Mouse (Mus musculus) midbrain, embryonic 16.5 days (tissue): ENCODE results near the gene Lmntd1. TPM values are rescaled to one million over a fixed set of nuclear protein-coding genes. Genes with fewer than 3 reads are reported as not detected.
A peak's percentile ranks its signal among the peaks of the same experiment; 100 is the strongest.
"Not testable (repeated sequence)": the region's sequence is repeated elsewhere in the genome, so short reads cannot be mapped to it uniquely, and the experiment has no call there.

Source experiments
- ATAC-seq: fragments of 200-750 bp; cut with Nextera tagmentation; 2 replicates; pipeline ENCODE4 v1.8.0; 2017; ENCODE audit warnings: moderate TSS enrichment
- H3K27ac ChIP-seq: fragments of 300-500 bp; sonication (generic); 2 replicates; pipeline ENCODE4 v1.5.1; 2014; ENCODE audit warnings: mild to moderate bottlenecking, low read length, mixed read lengths
- H3K27me3 ChIP-seq: fragments of 300-500 bp; sonication (generic); 2 replicates; pipeline ENCODE4 v1.6.1; 2014; ENCODE audit warnings: low read depth, low read length, mixed read lengths; ENCODE audit not compliant: control insufficient read depth, insufficient read depth
- H3K36me3 ChIP-seq: fragments of 300-500 bp; sonication (generic); 2 replicates; pipeline ENCODE4 v1.6.1; 2014; ENCODE audit warnings: mild to moderate bottlenecking, low read length, moderate library complexity, mixed read lengths; ENCODE audit not compliant: control insufficient read depth, insufficient read depth
- H3K4me1 ChIP-seq: fragments of 300-500 bp; sonication (generic); 2 replicates; pipeline ENCODE4 v1.6.1; 2014; ENCODE audit warnings: mild to moderate bottlenecking, low read length, mixed read lengths; ENCODE audit not compliant: control insufficient read depth, insufficient read depth
- H3K4me2 ChIP-seq: fragments of 300-500 bp; sonication (generic); 2 replicates; pipeline ENCODE4 v1.6.1; 2014; ENCODE audit warnings: mild to moderate bottlenecking, low read length, mixed read lengths
- H3K4me3 ChIP-seq: fragments of 300-500 bp; sonication (generic); 2 replicates; pipeline ENCODE4 v1.5.1; 2014; ENCODE audit warnings: low read depth, mild to moderate bottlenecking, low read length, moderate library complexity, mixed read lengths
- H3K9ac ChIP-seq: fragments of 300-500 bp; sonication (generic); 2 replicates; pipeline ENCODE4 v1.6.1; 2014; ENCODE audit warnings: low read depth, low read length, mixed read lengths
- H3K9me3 ChIP-seq: fragments of 300-500 bp; sonication (generic); replicated peaks from 2 replicates; pipeline ENCODE4 v1.6.1; 2014; ENCODE audit warnings: mild to moderate bottlenecking, low read length, mixed read lengths; ENCODE audit not compliant: control insufficient read depth, poor library complexity, severe bottlenecking
- WGBS: fragments of 180-500 bp; shearing (Covaris S2); extraction: QIAGEN DNeasy Blood & Tissue Kit; methylation state at CpG from one replicate; pipeline ENCODE4 v1.1.7; 2014; 5-methylcytosine and 5-hydroxymethylcytosine counted together
- polyA plus RNA-seq: library from polyadenylated mRNA; unstranded; fragments of >200 nt; fragmentation: Nextera tagmentation; extraction: Ambion mirVana; gene quantifications from 2 replicates; pipeline ENCODE4 v1.2.1, GENCODE M21; 2015

Lmntd1 gene
- polyA plus RNA-seq, 1 experiment from 2014 or later: 1.5 TPM

DNA sequence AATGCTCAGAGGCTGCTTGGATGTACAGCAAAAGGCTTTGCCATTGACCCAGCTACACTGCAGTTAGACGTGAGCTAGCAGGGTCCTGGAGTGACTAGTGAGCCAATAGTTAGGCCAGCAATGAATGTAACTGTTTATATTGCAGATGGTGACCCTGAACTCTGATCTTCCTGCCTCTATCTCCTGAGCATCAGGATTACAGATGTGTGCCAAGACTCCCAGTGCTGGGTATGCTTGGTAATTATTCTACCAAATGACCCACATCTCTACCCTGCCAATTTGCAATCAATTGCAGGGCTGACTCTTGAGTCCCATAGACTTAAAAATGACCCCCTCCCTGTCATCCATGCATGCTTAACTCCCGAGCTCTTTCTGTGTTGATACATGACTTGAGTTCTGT lies 269.4 kb downstream of the Lmntd1 start:
- H3K27ac ChIP-seq: no peak overlapping the region
- no peaks in the 10 kb centered on the region for H3K9me3 ChIP-seq
- H3K27me3 ChIP-seq: no peaks in the 10 kb centered on the region
- whole genome bisulfite sequencing: 79% methylated on average over 2 of the region's 2 CpGs
- no peaks in the 10 kb centered on the region for H3K36me3 ChIP-seq
- no peak for ATAC-seq
- no peak overlapping the region for H3K9ac ChIP-seq
- peaks cover 1% of the 10 kb centered on the region for H3K4me1 ChIP-seq
- H3K4me3 ChIP-seq: no peak overlapping the region
- no peak overlapping the region for H3K4me2 ChIP-seq

DNA sequence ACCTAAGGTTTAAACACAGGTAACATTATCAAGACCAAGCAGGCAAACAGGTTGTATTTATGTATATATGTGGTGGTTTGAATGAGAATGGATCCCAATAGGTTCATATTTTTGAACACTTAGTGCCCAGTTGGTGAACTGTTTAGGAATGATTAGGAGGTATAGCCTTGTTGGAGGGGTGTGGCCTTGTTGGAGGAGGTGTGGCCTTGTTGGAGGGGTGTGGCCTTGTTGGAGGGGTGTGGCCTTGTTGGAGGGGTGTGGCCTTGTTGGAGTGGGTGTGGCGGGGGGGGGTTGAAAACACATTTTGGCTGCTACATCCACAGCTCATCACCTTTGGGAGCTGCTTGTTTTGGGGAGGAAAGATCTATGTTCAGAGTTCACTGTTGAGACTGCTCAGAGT lies 270.7 kb downstream of the Lmntd1 start:
- 71% methylated on average over 1 of the region's 1 CpGs for WGBS
- no peak overlapping the region for H3K27ac ChIP-seq
- no peak overlapping the region for H3K4me3 ChIP-seq
- H3K27me3 ChIP-seq: no peaks in the 10 kb centered on the region
- ATAC-seq: no peak
- H3K4me2 ChIP-seq: no peak overlapping the region
- H3K9ac ChIP-seq: no peak overlapping the region
- H3K4me1 ChIP-seq: peaks cover 3% of the 10 kb centered on the region
- H3K9me3 ChIP-seq: no peaks in the 10 kb centered on the region
- no peaks in the 10 kb centered on the region for H3K36me3 ChIP-seq

DNA sequence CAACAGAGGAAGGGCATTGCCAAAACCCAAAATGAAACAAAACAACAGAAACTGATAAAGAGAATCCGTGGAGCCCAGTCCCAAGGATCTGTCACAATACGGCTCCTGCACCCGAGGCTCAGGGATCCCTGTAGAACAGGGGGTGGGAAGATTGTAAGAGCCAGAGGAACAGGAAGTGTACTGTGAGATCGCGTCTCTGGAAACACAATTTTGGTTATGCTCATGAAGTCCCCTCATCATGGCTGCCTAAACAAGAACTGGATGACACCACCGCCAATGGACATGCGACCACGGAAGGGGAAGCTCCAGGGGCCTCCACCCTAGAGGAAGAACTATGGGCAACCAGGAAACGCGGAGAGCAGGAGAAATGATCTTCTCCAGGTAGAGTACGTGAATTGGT lies 271.3 kb downstream of the Lmntd1 start:
- no peak for ATAC-seq
- Histone ChIP-seq H3K4me1 (peaks cover 3% of the 10 kb centered on the region), H3K9me3 (no peaks in the 10 kb centered on the region), H3K9ac (no peak overlapping the region), H3K4me2 (no peak overlapping the region), H3K4me3 (no peak overlapping the region), H3K27ac (no peak overlapping the region), H3K27me3 (no peaks in the 10 kb centered on the region), H3K36me3 (no peaks in the 10 kb centered on the region)
- WGBS: 87% methylated on average over 11 of the region's 11 CpGs

DNA sequence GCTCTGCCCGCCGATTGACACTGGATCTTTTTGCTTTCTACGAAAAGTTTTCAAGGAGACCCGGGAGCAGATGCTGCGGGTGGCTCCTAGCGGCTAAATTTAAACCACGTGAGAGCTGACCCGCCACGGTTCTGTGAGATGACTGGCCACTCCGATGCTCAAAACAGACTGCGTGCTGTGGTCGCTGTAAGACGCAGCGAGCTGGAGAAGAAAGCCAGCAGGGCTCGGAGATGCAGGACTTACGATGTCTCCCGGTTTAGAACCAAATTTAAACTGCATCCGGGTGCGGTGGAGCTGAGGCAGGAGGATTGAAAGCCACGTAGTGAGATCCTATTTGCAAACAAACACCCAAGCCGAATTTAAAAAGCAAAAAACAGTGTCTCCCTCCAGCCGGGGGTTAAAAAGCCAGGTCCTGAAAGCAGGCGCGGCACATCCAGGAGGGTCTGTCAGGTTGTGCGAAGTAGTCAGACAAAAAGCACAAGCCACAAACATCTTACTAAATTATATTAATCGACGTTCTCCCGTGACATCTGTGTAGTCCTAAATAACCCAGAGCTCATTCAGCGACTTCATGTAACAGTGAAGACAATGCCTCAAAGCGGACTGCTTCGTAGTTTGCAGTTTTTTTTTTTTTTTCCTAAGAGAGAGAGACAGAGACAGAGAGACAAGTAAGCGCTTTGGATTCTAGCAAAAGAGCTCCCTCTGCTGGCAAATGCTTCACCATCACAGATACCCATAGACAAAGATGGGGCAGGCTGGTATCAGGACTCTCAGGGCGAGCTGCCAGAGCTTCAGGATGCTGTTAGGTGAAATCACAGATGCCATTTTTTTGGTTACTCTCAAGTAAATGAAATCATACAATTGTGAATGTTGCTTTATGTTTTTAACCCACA lies 272.6 kb downstream of the Lmntd1 start:
- Histone ChIP-seq H3K9me3 (no peaks in the 10 kb centered on the region), H3K4me1 (peaks cover 3% of the 10 kb centered on the region), H3K4me2 (peak overlapping the region; percentile 95), H3K27ac (peak overlapping the region; percentile 81), H3K9ac (peak overlapping the region; percentile 64), H3K4me3 (peak overlapping the region; percentile 49), H3K27me3 (no peaks in the 10 kb centered on the region), H3K36me3 (no peaks in the 10 kb centered on the region)
- peak; percentile 56 for ATAC-seq
- under 1% methylated on average over 33 of the region's 33 CpGs for WGBS

DNA sequence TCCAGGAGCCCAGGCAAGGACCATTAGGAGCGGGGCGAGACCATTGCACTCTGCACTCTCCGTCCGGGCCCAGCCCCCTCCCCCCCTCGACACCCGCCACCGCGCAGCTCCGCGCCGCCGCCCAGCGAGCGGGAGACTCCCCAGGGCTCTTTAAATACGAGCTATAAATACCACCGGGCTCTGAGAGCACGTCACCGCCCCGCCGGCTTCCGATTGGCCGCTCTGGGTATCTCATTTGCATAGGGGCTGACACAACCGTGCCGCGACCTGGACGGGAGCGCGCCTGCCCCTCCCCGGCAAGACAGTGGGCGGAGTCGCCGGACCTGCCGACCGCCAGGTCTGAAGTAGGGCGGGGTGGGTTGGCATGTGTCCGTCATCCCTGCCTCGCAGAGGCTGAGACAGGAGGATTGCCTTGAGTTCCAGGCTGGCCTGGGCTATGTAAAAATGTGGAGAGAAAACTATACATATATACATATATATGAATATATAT lies 273.4 kb downstream of the Lmntd1 start:
- H3K27ac ChIP-seq: peak overlapping the region; percentile 81
- H3K4me2 ChIP-seq: peak overlapping the region; percentile 95
- no peaks in the 10 kb centered on the region for H3K27me3 ChIP-seq
- no peaks in the 10 kb centered on the region for H3K36me3 ChIP-seq
- H3K9ac ChIP-seq: peak overlapping the region; percentile 63
- ATAC-seq: peak; percentile 92
- under 1% methylated on average over 33 of the region's 37 CpGs for WGBS
- no peaks in the 10 kb centered on the region for H3K9me3 ChIP-seq
- H3K4me1 ChIP-seq: peaks cover 3% of the 10 kb centered on the region
- peak overlapping the region; percentile 49 for H3K4me3 ChIP-seq

DNA sequence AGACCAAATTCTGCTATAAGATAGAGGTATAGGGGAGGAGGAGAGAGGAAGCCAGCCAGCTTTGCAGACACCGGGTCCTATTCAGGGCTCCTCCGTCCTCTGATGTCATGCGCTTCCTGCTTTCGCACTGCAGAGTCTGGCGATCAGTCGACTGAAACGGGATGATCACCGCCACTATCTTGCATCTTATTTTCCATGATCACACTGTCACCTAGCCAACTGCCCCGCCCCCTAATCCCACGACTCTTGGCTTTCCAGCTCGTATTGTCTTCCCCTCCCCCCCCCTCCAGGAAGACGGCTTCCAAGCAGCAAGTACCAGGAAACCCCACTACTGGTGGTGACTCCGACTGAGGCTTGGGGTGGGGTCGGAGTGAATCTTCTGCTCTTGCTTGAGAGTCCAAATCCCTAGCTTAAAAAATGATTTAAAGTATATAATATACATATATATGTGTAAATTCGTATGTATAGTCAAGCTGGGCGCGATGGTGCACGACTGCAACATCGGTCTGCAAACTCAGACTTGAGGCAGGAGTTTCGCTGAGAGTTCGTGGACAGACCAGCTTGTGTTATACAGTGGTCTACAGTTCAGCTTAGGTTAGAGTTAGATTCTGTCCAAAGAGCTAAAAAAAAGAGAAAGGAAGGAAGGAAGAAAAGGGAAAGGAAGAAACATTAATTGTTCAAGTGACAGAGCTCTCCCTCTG lies 274.0 kb downstream of the Lmntd1 start:
- Histone ChIP-seq H3K4me2 (peak overlapping the region; percentile 95), H3K27me3 (no peaks in the 10 kb centered on the region), H3K27ac (peak overlapping the region; percentile 81), H3K4me3 (peak overlapping the region; percentile 49), H3K4me1 (peaks cover 3% of the 10 kb centered on the region), H3K36me3 (no peaks in the 10 kb centered on the region), H3K9me3 (no peaks in the 10 kb centered on the region), H3K9ac (peak overlapping the region; percentile 63)
- ATAC-seq: peak; percentile 54
- WGBS: under 1% methylated on average over 21 of the region's 21 CpGs

DNA sequence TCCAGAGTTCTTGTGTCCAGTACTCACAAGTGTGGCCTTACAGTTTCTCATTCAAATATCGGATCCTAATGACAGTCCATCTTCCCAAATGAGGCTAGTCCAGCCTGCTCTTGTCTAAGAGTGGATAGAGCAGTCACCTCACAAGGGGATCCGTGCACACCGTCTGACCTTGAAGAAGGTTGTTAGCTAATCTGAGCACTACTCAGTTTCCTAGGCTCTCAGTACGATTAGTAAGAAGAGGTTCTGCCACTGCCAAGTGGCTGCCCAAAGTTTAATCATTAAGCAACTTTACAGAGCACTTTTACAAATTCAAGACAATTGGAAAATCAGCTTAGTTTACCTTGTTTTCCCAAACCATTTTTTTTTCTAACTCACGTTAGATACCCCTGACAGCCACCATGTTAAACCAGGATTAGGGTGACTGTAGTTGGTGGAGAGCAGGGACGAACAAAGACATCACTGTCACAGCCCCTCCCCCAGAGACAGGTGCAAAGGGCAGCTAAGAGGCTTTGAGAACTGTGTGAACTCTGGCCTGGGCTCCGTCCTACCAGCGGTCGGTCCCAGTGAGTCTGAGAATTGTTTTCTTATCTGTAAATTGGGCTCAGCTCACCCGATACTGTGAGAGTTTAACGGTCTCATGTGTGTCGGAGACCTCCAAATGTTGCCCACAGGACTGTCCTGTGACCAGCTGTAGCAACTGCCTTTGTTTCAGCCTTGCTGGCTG lies 275.4 kb downstream of the Lmntd1 start:
- Histone ChIP-seq H3K4me3 (no peak overlapping the region), H3K4me2 (peak overlapping the region; percentile 95; the same call in 1 of the 2 replicates), H3K9ac (no peak overlapping the region), H3K4me1 (peaks cover 3% of the 10 kb centered on the region), H3K36me3 (no peaks in the 10 kb centered on the region), H3K27ac (no peak overlapping the region), H3K27me3 (no peaks in the 10 kb centered on the region), H3K9me3 (no peaks in the 10 kb centered on the region)
- no peak for ATAC-seq
- WGBS: 28% methylated on average over 12 of the region's 12 CpGs

DNA sequence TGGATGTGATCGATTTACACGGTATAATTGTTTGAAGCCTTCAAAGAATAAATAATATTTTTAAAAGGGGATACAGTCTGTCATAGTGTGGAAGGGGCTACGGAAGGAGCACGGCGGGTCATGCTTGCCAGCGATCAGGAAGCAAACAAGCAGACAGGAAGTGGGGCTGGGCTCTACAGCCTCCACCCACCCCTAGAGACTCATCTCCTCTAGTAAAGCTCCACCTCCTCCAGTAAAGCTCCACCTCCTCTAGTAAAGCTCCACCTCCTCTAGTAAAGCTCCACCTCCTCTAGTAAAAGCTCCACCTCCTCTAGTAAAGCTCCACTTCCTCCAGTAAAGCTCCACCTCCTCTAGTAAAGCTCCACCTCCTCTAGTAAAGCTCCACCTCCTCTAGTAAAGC lies 276.6 kb downstream of the Lmntd1 start:
- H3K36me3 ChIP-seq, H3K4me3 ChIP-seq, H3K27ac ChIP-seq, H3K9me3 ChIP-seq, H3K9ac ChIP-seq, H3K27me3 ChIP-seq, ATAC-seq, H3K4me1 ChIP-seq, H3K4me2 ChIP-seq: not testable (repeated sequence)
- 95% methylated on average over 6 of the region's 6 CpGs for WGBS
